Mouse (Mus musculus) thymus, adult 2 months (tissue): ENCODE results near the gene Srpk2. TPM values are rescaled to one million over a fixed set of nuclear protein-coding genes. Genes with fewer than 3 reads are reported as not detected.

Source experiments
- DNase-seq: peaks from one replicate; pipeline ENCODE4 v3.0.0; 2021
- H3K27ac ChIP-seq: fragments of 200-500 bp; 2 replicates; pipeline ENCODE4 v1.5.1; 2012; ENCODE audit warnings: low read length, control low read depth; ENCODE audit not compliant: control insufficient read depth, insufficient read depth
- H3K27me3 ChIP-seq: fragments of 200-500 bp; 2 replicates; pipeline ENCODE4 v1.6.1; 2012; ENCODE audit warnings: mild to moderate bottlenecking, low read length, moderate library complexity, mixed read lengths; ENCODE audit not compliant: control insufficient read depth, insufficient read depth
- H3K36me3 ChIP-seq: fragments of 200-500 bp; 2 replicates; pipeline ENCODE4 v1.6.1; 2012; ENCODE audit warnings: mild to moderate bottlenecking, low read length, moderate library complexity; ENCODE audit not compliant: control insufficient read depth, insufficient read depth
- H3K4me1 ChIP-seq: fragments of 200-500 bp; replicated peaks from 2 replicates; pipeline ENCODE4 v1.6.1; 2012; ENCODE audit warnings: low read length; ENCODE audit not compliant: control insufficient read depth, insufficient read depth
- H3K4me3 ChIP-seq: fragments of 200-500 bp; 2 replicates; pipeline ENCODE4 v1.5.1; 2012; ENCODE audit warnings: mild to moderate bottlenecking, low read length, control low read depth, moderate library complexity; ENCODE audit not compliant: control insufficient read depth, insufficient read depth
- CTCF ChIP-seq: fragments of 200-500 bp; IDR thresholded peaks from 2 replicates; pipeline ENCODE4 v1.5.1; 2012; ENCODE audit warnings: mild to moderate bottlenecking, control low read depth, low read length, moderate library complexity, borderline replicate concordance; ENCODE audit not compliant: control insufficient read depth, poor library complexity, insufficient read depth; ENCODE audit errors: extremely low read depth
- POLR2A ChIP-seq: fragments of 200-500 bp; IDR thresholded peaks from 2 replicates; pipeline ENCODE4 v1.6.1; 2012; ENCODE audit warnings: mild to moderate bottlenecking, low read length, control low read depth, moderate library complexity; ENCODE audit not compliant: control insufficient read depth, poor library complexity, insufficient read depth; ENCODE audit errors: extremely low read depth
- WGBS: fragments of 180-500 bp; shearing (Covaris S2); methylation state at CpG from one replicate; pipeline ENCODE4 v1.1.7; 2018; 5-methylcytosine and 5-hydroxymethylcytosine counted together
- polyA plus RNA-seq: library from polyadenylated mRNA; depleted of rRNA; stranded (reverse); fragments of >200 nt; gene quantifications from 2 replicates; pipeline ENCODE4 v1.2.3, GENCODE M21; 2012

The Srpk2 gene
- polyA plus RNA-seq, 1 experiment: 13.8 TPM

DNA sequence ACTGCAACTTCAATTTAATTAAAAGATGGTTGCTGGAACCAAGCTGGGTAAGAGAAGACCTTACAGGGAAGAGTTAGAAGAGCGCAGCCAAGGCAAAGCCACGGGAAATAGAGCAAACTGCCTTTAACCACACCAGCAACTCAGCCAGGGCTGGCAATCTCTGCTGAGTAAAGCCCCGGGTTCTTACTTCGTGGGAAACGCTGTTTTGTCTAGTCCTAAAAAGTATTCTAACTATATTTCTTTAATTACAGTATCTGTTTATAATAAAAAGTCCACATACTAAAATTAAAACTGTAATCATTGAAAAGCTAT lies 67.4 kb downstream of the Srpk2 start:
- peak overlapping the region; percentile 46 for H3K4me3 ChIP-seq
- no peaks in the 10 kb centered on the region for H3K36me3 ChIP-seq
- WGBS: 1% methylated on average over 5 of the region's 5 CpGs
- TF ChIP-seq POLR2A: no peak
- TF ChIP-seq CTCF: no peak
- peaks cover 2% of the 10 kb centered on the region; the same call in 1 of the 2 replicates for H3K4me1 ChIP-seq
- no peak for DNase-seq
- peak overlapping the region; percentile 77 for H3K27ac ChIP-seq
- H3K27me3 ChIP-seq: no peaks in the 10 kb centered on the region

DNA sequence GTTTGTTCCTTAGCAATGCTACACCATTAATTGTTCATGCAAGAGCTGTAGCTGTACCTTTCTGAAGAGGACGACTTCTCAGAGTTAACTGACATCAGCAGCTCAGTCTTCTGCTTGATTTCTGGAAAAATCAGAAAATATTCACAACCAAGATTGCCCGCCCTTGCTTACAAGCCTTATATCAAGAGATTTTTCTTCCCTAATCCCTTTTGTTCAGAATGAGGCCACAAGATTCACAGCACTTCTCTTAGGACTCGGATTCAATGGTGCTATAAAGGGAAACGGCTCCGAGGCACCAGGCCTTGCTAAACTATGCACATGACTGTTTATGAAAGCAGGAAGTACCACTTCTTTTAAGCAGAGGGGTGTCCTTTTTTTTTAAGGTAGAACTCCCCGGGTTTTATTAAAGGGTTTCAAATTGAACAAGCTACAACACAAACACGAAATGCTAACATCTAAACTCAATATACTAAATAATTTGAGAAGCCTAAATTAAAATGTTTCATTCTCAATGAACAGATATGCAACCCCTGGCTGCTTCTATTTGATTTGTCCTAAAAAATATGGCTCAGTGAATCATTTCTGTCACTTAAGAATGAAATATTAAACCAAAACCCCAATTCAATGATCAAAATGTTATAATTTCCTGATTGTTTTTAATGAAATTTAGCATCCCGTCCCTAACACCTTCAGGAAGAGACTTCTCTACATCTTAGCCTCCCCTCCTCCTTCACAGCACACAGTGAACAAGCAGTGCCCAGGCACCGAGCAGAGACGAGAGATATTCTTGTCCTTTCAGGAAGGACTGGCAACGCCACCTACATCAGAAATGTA lies 67.9 kb downstream of the Srpk2 start:
- no peaks in the 10 kb centered on the region for H3K36me3 ChIP-seq
- DNase-seq: peak; percentile 42
- WGBS: under 1% methylated on average over 11 of the region's 11 CpGs
- H3K27me3 ChIP-seq: no peaks in the 10 kb centered on the region
- H3K4me1 ChIP-seq: peaks cover 2% of the 10 kb centered on the region
- peak overlapping the region; percentile 77 for H3K27ac ChIP-seq
- TF ChIP-seq POLR2A (no peak), CTCF (no peak)
- H3K4me3 ChIP-seq: peak overlapping the region; percentile 46

GRCm38 (mm10) chr5:23615586-23616269 lies 68.7 kb downstream of the Srpk2 start:
- DNase-seq: no peak
- H3K27ac ChIP-seq: no peak overlapping the region; the same call in 1 of the 2 replicates
- H3K27me3 ChIP-seq: no peaks in the 10 kb centered on the region
- no peak overlapping the region for H3K4me3 ChIP-seq
- 6% methylated on average over 5 of the region's 5 CpGs for WGBS
- H3K4me1 ChIP-seq: peaks cover 2% of the 10 kb centered on the region
- TF ChIP-seq CTCF (no peak), POLR2A (no peak)
- H3K36me3 ChIP-seq: no peaks in the 10 kb centered on the region

GRCm38 (mm10) chr5:23612856-23613255 lies 71.6 kb downstream of the Srpk2 start:
- DNase-seq: no peak
- no peaks in the 10 kb centered on the region for H3K36me3 ChIP-seq
- H3K4me1 ChIP-seq: peaks cover 7% of the 10 kb centered on the region
- H3K27ac ChIP-seq: no peak overlapping the region
- no peak for TF ChIP-seq CTCF
- TF ChIP-seq POLR2A: no peak
- no peak overlapping the region for H3K4me3 ChIP-seq
- WGBS: 88% methylated on average over 3 of the region's 3 CpGs
- H3K27me3 ChIP-seq: no peaks in the 10 kb centered on the region

DNA sequence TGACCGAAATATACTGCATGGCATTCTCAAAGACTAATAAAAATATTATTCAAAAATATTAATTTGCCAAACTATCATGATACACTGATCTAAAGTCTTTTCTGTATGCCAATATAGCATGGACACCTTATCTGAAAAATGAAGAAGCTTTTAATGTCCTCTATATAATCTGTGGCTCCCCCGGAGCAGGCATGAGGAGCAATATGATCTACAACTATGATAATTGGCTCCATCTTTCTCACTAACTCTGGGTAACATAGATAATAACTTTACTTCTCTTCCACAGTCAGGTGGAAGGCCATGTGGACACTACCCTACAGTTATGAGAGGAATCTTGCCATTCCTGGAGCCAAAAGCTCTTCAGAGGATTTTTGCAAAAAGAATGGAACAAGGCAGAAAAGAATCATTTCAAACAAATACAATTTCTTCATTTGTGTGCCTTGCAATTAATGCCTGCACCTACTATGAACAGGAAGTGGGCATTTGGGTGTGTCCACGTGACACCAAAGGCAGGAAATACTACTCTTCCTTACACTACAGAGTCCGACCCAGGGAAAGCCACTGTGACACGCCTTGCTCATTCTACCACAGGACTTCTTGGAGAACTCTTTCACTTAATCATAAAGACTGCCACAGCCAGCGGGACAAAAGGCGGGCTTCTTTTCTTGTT lies 80.2 kb downstream of the Srpk2 start:
- no peaks in the 10 kb centered on the region for H3K36me3 ChIP-seq
- 39% methylated on average over 7 of the region's 7 CpGs for WGBS
- TF ChIP-seq CTCF (no peak), POLR2A (no peak)
- H3K27me3 ChIP-seq: no peaks in the 10 kb centered on the region
- H3K4me3 ChIP-seq: no peak overlapping the region
- DNase-seq: peak; percentile 48
- H3K4me1 ChIP-seq: peaks cover 6% of the 10 kb centered on the region
- H3K27ac ChIP-seq: no peak overlapping the region

DNA sequence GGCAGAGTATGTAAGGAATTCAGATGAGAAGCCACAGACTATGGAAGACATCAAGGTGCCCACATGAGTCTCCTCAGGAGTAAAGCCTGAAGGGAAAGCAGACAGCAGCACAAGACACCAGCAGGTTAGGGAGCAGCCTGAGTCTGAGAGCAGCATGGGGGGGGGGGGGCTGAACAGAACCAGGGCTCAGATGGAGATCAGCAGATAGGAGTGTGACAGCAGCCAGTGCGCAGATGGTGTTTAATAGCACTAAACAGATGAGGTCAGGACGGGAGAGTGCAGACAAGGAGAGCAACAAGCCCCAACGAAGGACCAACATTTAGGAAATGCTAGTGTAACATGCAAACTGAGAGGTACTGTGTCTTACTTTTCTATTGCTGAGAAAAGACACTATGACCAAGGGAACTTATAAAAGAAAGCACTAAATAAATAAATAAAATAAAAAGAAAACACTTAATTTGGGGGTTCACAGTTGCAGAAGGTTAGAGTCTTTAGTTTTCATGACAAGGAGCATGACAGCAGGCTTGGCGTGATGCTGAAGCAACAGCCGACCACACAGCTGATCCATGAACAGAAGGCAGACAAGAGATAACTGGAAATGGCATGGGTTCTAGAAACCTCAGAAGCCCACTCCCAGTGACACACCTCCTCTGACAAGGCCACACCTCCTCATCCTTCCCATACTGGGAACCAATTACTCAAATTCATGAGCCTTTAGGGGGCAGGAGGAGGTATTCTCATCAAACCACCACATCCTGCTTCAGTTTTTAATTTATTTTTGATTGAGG lies 84.5 kb downstream of the Srpk2 start:
- no peak overlapping the region for H3K4me3 ChIP-seq
- no peak overlapping the region for H3K27ac ChIP-seq
- no peaks in the 10 kb centered on the region for H3K36me3 ChIP-seq
- WGBS: 82% methylated on average over 5 of the region's 5 CpGs
- H3K4me1 ChIP-seq: peaks cover 4% of the 10 kb centered on the region
- no peaks in the 10 kb centered on the region for H3K27me3 ChIP-seq
- no peak for TF ChIP-seq CTCF
- no peak for TF ChIP-seq POLR2A
- DNase-seq: no peak
